Mouse (Mus musculus): ENCODE measurements around the gene Lsg1.
A peak's percentile ranks its signal among the peaks of the same experiment; 100 is the strongest.

The Lsg1 gene

GRCm38 (mm10) chr16:30587494-30588327, at the start of gene Lsg1:
TSS of gene Lsg1 (minus strand) at chr16:30587592.
- peak; percentile 59 to 79 for DNase-seq (ENCODE audit: low spot score in 2 of 2)

- no peak for DNase-seq (ENCODE audit: low spot score in 2 of 2)
These were observed 46.7 kb upstream of the Lsg1 start for GRCm38 (mm10) chr16:30633906-30634746.

GRCm38 (mm10) chr16:30629509-30629908, 42.1 kb upstream of the Lsg1 start:
- DNase-seq (ENCODE audit: low spot score in 2 of 2) = no peak

- no peak for DNase-seq (ENCODE audit: low spot score in 2 of 2)
These were observed 41.0 kb upstream of the Lsg1 start for GRCm38 (mm10) chr16:30628401-30628800.

- no peak for DNase-seq (ENCODE audit: low spot score in 2 of 2)
These were observed 40.4 kb upstream of the Lsg1 start for GRCm38 (mm10) chr16:30627586-30628337.

- DNase-seq (ENCODE audit: low spot score in 2 of 2) = no peak
These were observed 37.2 kb upstream of the Lsg1 start for GRCm38 (mm10) chr16:30624640-30625039.

GRCm38 (mm10) chr16:30623645-30624044, 36.3 kb upstream of the Lsg1 start:
- DNase-seq (ENCODE audit: low spot score in 2 of 2) = no peak

GRCm38 (mm10) chr16:30616281-30616680, 28.9 kb upstream of the Lsg1 start:
- DNase-seq (ENCODE audit: low spot score in 2 of 2) = no peak

GRCm38 (mm10) chr16:30614705-30615317, 27.4 kb upstream of the Lsg1 start:
- DNase-seq (ENCODE audit: low spot score in 2 of 2) = no peak

- no peak for DNase-seq (ENCODE audit: low spot score in 2 of 2)
These were observed 26.7 kb upstream of the Lsg1 start for GRCm38 (mm10) chr16:30614122-30614521.

- DNase-seq (ENCODE audit: low spot score in 2 of 2) = no peak
These were observed 25.7 kb upstream of the Lsg1 start for GRCm38 (mm10) chr16:30613122-30613521.

GRCm38 (mm10) chr16:30611331-30611730, 23.9 kb upstream of the Lsg1 start:
- DNase-seq (ENCODE audit: low spot score in 2 of 2) = no peak

- no peak for DNase-seq (ENCODE audit: low spot score in 2 of 2)
These were observed 20.5 kb upstream of the Lsg1 start for GRCm38 (mm10) chr16:30607868-30608267.

GRCm38 (mm10) chr16:30605528-30605927, 18.1 kb upstream of the Lsg1 start:
- no peak for DNase-seq (ENCODE audit: low spot score in 2 of 2)

- DNase-seq (ENCODE audit: low spot score in 2 of 2) = no peak
These were observed 17.4 kb upstream of the Lsg1 start for GRCm38 (mm10) chr16:30604807-30605137.

GRCm38 (mm10) chr16:30604061-30604806, 16.8 kb upstream of the Lsg1 start:
- no peak for DNase-seq (ENCODE audit: low spot score in 2 of 2)

- DNase-seq (ENCODE audit: low spot score in 2 of 2) = no peak
These were observed 16.1 kb upstream of the Lsg1 start for GRCm38 (mm10) chr16:30603531-30603842.

GRCm38 (mm10) chr16:30602684-30603530, 15.5 kb upstream of the Lsg1 start:
- no peak for DNase-seq (ENCODE audit: low spot score in 2 of 2)

- DNase-seq (ENCODE audit: low spot score in 2 of 2) = no peak
These were observed 14.6 kb upstream of the Lsg1 start for GRCm38 (mm10) chr16:30601946-30602345.
